Mouse (Mus musculus) intestine, postnatal 0 days (tissue): ENCODE data around the gene G6pc. TPM values are rescaled to one million over a fixed set of nuclear protein-coding genes. Genes with fewer than 3 reads are reported as not detected.

Source experiments
- ATAC-seq: fragments of 200-750 bp; cut with Nextera tagmentation; 2 replicates; pipeline ENCODE4 v1.8.0; 2017; ENCODE audit warnings: mild to moderate bottlenecking, moderate TSS enrichment, moderate library complexity
- H3K27ac ChIP-seq: fragments of 300-500 bp; sonication (generic); 2 replicates; pipeline ENCODE4 v1.5.1; 2014; ENCODE audit warnings: mild to moderate bottlenecking, low read depth, low read length, moderate library complexity
- H3K27me3 ChIP-seq: fragments of 300-500 bp; sonication (generic); replicated peaks from 2 replicates; pipeline ENCODE4 v1.6.1; 2014; ENCODE audit warnings: low read length, mixed read lengths; ENCODE audit not compliant: control insufficient read depth, insufficient read depth
- H3K36me3 ChIP-seq: fragments of 300-500 bp; sonication (generic); 2 replicates; pipeline ENCODE4 v1.6.1; 2014; ENCODE audit warnings: mild to moderate bottlenecking, moderate library complexity; ENCODE audit not compliant: control insufficient read depth, insufficient read depth
- H3K4me1 ChIP-seq: fragments of 300-500 bp; sonication (generic); replicated peaks from 2 replicates; pipeline ENCODE4 v1.6.1; 2014; ENCODE audit warnings: antibody characterized with exemption, low read length, mixed read lengths; ENCODE audit not compliant: control insufficient read depth, insufficient read depth
- H3K4me2 ChIP-seq: fragments of 300-500 bp; sonication (generic); replicated peaks from 2 replicates; pipeline ENCODE4 v1.6.1; 2014; ENCODE audit warnings: low read depth, mild to moderate bottlenecking, moderate library complexity
- H3K4me3 ChIP-seq: fragments of 300-500 bp; sonication (generic); 2 replicates; pipeline ENCODE4 v1.5.1; 2014; ENCODE audit warnings: low read depth, low read length
- H3K9ac ChIP-seq: fragments of 300-500 bp; sonication (generic); 2 replicates; pipeline ENCODE4 v1.6.1; 2014; ENCODE audit warnings: mild to moderate bottlenecking, low read depth, low read length
- H3K9me3 ChIP-seq: fragments of 300-500 bp; sonication (generic); 2 replicates; pipeline ENCODE4 v1.6.1; 2016; ENCODE audit warnings: mixed run types; ENCODE audit not compliant: control insufficient read depth
- CTCF ChIP-seq: sonication (generic); IDR thresholded peaks from 2 replicates; pipeline ENCODE4 v1.5.1; 2016; ENCODE audit warnings: low read depth, mild to moderate bottlenecking, control low read depth, antibody characterized with exemption, moderate library complexity
- WGBS: fragments of 180-500 bp; shearing (Covaris S2); extraction: QIAGEN DNeasy Blood & Tissue Kit; methylation state at CpG from one replicate; pipeline ENCODE4 v1.1.7; 2014; 5-methylcytosine and 5-hydroxymethylcytosine counted together
- polyA plus RNA-seq: library from polyadenylated mRNA; unstranded; fragments of >200 nt; fragmentation: Nextera tagmentation; extraction: Ambion mirVana; gene quantifications from 2 replicates; pipeline ENCODE4 v1.2.1, GENCODE M21; 2015

G6pc gene
- polyA plus RNA-seq, 1 experiment from 2014 or later, result 54.3 TPM

DNA sequence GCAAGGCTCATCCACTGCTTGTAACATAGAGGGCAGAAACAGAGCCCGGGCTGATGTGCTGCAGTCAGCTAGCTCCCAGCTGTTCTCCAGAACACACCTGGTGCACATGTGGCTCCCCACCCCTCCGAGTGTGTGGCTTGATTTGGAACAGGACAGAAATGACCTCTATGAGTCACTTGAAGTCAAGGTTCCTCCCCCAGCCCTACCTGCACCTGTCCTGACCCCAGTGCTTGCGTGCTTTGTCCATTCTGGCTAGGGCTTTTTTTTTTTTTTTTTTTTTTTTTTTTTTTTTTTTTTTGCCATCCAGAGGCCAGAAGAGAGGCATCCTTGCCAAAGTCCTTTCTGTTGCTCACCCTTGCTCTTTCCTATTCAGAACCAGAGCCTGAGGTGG is 15.6 kb upstream of the G6pc start:
- Histone ChIP-seq H3K4me3 (no peak overlapping the region), H3K36me3 (no peaks in the 10 kb centered on the region), H3K27ac (no peak overlapping the region), H3K4me1 (0 out of 2 replicates have a peak, but pooled peaks cover 3% of the 10 kb centered on the region), H3K27me3 (no peaks in the 10 kb centered on the region), H3K9me3 (no peaks in the 10 kb centered on the region), H3K4me2 (no peak overlapping the region), H3K9ac (no peak overlapping the region)
- ATAC-seq, result peak; percentile 36; the same call in 1 of the 2 replicates
- no peak for TF ChIP-seq CTCF
- WGBS, result 29% methylated on average over 3 of the region's 3 CpGs

DNA sequence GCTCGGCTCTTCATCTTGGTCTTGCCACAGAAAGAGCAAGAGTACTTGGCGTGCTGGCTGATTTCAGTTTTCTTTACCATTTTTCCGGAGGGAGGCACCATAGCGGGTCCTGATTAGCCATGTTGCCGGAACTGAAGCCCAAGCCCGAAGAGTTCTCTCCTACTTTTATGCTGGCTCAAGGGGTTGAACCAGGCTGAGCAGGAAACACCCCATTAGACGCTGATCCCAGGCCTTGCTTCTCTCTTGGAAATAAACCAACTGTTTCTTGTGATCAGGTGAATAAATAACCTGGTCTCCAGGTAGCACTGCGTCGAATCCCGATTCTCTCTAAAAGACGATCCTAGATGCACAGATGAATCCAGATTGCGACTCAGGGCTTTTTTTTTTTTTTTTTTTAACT is 13.9 kb upstream of the G6pc start:
- Histone ChIP-seq H3K4me3 (no peak overlapping the region), H3K4me2 (no peak overlapping the region), H3K27ac (no peak overlapping the region), H3K27me3 (no peaks in the 10 kb centered on the region), H3K4me1 (0 out of 2 replicates have a peak, but pooled peaks cover 3% of the 10 kb centered on the region), H3K36me3 (no peaks in the 10 kb centered on the region), H3K9me3 (no peaks in the 10 kb centered on the region), H3K9ac (no peak overlapping the region)
- 82% methylated on average over 12 of the region's 12 CpGs for WGBS
- TF ChIP-seq CTCF, result no peak
- no peak for ATAC-seq

DNA sequence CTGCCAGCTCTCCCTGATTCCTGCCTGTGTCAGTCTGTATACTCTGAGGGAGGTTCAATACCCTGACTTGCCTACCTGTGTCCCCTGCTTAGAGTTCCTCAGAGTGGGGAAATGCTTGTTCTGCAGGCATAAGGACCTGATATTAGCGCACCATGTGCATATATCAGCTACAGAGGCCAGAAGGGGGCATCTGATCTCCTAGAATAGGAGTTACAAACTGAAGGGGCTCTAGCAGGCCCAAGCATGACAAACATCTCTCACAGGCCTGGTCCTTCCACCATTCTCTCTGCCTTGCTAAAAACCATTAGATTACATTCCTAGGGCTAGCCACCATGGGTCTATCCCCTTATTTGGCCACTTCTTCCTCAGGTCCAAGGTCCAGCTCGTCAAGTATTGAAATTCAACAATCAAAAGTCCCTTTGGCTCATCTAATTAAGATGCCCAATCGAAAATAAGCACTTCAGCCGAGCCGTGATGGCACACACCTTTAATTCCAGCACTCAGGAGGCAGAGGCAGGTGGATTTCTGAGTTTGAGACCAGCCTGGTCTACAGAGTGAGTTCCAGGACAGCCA is 12.8 kb upstream of the G6pc start:
- no peak for ATAC-seq
- H3K27me3 ChIP-seq, result no peaks in the 10 kb centered on the region
- no peak overlapping the region for H3K27ac ChIP-seq
- no peak overlapping the region for H3K9ac ChIP-seq
- no peaks in the 10 kb centered on the region for H3K9me3 ChIP-seq
- H3K4me2 ChIP-seq, result no peak overlapping the region
- no peak overlapping the region for H3K4me3 ChIP-seq
- H3K36me3 ChIP-seq, result no peaks in the 10 kb centered on the region
- peak; percentile 45 for TF ChIP-seq CTCF
- WGBS, result 83% methylated on average over 5 of the region's 5 CpGs
- 0 out of 2 replicates have a peak, but pooled peaks cover 3% of the 10 kb centered on the region for H3K4me1 ChIP-seq

DNA sequence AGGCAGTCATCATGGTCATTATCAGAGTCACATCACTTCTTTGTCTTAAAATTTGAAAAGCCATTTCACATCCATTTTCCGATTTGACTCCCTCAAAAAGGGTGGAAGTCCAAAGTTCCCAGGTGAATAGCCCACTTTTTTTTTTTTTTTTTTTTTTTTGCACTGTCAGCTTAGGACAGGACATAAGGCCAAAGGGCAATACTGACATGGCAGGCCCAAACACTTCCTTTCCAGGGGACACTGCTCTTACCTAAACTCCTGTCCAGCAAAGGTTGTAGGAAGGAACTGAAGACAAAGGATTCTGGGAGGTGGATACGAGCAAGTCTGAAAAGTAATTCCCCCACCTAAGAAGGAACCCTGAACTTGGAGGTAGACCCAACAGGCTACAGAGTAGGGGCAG is 11.4 kb upstream of the G6pc start:
- H3K27me3 ChIP-seq, result no peaks in the 10 kb centered on the region
- H3K9me3 ChIP-seq, result no peaks in the 10 kb centered on the region
- TF ChIP-seq CTCF, result no peak
- WGBS, result 65% methylated on average over 2 of the region's 2 CpGs
- 0 out of 2 replicates have a peak, but pooled peaks cover 3% of the 10 kb centered on the region for H3K4me1 ChIP-seq
- H3K4me2 ChIP-seq, result no peak overlapping the region
- no peaks in the 10 kb centered on the region for H3K36me3 ChIP-seq
- H3K9ac ChIP-seq, result no peak overlapping the region
- peak overlapping the region; percentile 60 for H3K27ac ChIP-seq
- ATAC-seq, result peak; percentile 35; the same call in 1 of the 2 replicates
- H3K4me3 ChIP-seq, result no peak overlapping the region

DNA sequence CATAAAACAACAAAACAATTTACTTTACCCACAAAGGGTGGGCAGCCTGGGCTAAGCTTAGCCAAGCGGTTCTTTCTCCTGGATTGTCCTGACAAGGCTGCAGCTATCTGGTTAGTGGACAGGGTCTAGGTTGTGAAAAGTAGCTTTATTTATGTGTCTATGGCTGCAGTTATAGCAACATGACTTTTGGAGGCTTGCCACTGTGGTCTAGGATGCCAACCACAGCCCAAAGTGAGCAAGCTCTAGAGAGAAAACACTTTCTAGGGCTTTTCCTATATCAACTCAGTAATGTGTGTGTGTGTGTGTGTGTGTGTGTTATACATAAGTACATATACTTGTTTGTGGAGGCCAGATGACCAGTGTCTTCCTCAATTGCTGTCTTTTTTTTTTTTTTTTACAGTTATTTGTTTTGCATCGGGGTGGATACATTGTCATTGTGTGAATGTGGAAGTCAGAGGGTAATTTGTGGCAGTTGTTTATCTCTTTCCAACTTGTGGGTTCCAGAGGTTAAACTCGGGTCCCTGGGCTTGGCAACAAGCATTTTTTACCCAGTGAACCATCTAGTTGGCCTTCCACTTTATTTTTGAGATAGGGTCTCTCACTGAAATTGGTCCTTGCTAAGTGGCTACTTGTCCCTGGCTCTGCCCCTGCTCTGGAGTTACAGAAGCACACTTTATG is 9.7 kb upstream of the G6pc start:
- Histone ChIP-seq H3K9me3 (no peaks in the 10 kb centered on the region), H3K9ac (no peak overlapping the region), H3K27ac (no peak overlapping the region), H3K4me2 (no peak overlapping the region), H3K27me3 (no peaks in the 10 kb centered on the region), H3K36me3 (no peaks in the 10 kb centered on the region), H3K4me1 (no peaks in the 10 kb centered on the region), H3K4me3 (no peak overlapping the region)
- 47% methylated on average over 3 of the region's 3 CpGs for WGBS
- no peak for ATAC-seq
- no peak for TF ChIP-seq CTCF

DNA sequence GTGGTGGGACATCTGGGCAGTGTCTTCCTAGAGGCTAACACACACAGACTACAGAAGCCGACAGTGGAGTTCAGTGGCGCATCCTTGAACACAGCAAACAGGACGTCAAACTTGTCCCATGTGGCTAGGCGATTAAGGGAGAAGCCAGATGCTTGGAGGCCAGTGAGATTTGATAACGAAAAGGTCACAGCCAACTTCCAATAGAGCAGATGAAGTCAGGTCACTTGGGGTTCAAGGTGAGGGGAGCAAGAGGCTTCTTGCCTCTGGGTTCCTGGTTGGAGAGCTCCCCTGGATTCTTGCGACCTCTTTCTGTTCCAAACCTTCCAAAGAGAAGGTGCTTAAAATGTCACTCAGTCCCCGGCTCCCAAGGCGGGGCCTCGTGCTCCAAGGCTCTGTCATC is 7.6 kb upstream of the G6pc start:
- Histone ChIP-seq H3K9ac (no peak overlapping the region), H3K4me3 (no peak overlapping the region), H3K4me2 (no peak overlapping the region), H3K9me3 (no peaks in the 10 kb centered on the region), H3K36me3 (no peaks in the 10 kb centered on the region), H3K27me3 (no peaks in the 10 kb centered on the region), H3K27ac (peak overlapping the region; percentile 88), H3K4me1 (peaks cover 6% of the 10 kb centered on the region; the same call in 1 of the 2 replicates)
- TF ChIP-seq CTCF, result no peak
- ATAC-seq, result no peak
- 65% methylated on average over 9 of the region's 9 CpGs for WGBS
